Mouse (Mus musculus): ENCODE measurements around the gene Ipo5.

DNA sequence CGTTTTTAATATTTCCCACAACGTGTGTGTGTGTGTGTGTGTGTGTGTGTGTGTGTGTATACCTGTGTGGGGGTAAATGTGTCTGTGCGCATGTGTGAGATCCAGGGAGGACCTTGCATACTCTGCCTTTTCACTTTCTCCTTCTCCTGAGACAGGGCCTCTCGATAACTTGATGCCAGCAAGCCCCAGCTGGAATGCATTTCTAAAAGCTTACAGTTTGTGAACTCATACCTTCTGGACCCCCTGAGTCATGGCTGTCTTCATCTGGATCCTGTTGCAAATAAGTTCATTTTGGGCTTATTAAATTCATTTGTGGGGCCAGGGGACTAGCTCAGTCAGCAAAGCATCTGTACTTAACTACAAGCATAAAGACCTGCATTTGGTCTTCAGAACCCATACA is 57.7 kb downstream of the Ipo5 start:
- TF ChIP-seq POLR2A (IDR thresholded peaks at IDR 0.05; ENCODE audit: insufficient read depth, low read depth, low read length): no peak
- no peak for TF ChIP-seq CTCF (IDR thresholded peaks at IDR 0.05)
- TF ChIP-seq EP300 (IDR thresholded peaks at IDR 0.05; ENCODE audit: insufficient read depth, low read depth, low read length): no peak

Data from heart, adult 2 months (tissue).